Mouse (Mus musculus) lung, adult 2 months (tissue): ENCODE results near the gene Clcn5. TPM values are rescaled to one million over a fixed set of nuclear protein-coding genes. Genes with fewer than 3 reads are reported as not detected.

Source experiments
- DNase-seq: peaks from one replicate; pipeline ENCODE4 v3.0.0; 2022
- H3K4me1 ChIP-seq: fragments of 200-500 bp; 2 replicates; pipeline ENCODE4 v1.6.1; 2011; ENCODE audit warnings: low read length; ENCODE audit not compliant: control insufficient read depth, insufficient read depth
- H3K4me3 ChIP-seq: fragments of 200-500 bp; replicated peaks from 2 replicates; pipeline ENCODE3; 2011; ENCODE audit warnings: low read depth, mild to moderate bottlenecking, control low read depth, low read length; ENCODE audit errors: extremely low read depth
- CTCF ChIP-seq: fragments of 200-500 bp; IDR thresholded peaks from 2 replicates; pipeline ENCODE4 v1.5.1; 2011; ENCODE audit warnings: mild to moderate bottlenecking, low read length, control low read depth; ENCODE audit not compliant: insufficient read depth
- POLR2A ChIP-seq: fragments of 200-500 bp; IDR thresholded peaks from 2 replicates; pipeline ENCODE4 v1.6.1; 2011; ENCODE audit warnings: low read depth, mild to moderate bottlenecking, control low read depth, low read length, borderline replicate concordance; ENCODE audit errors: extremely low read depth
- whole genome bisulfite sequencing: fragments of 180-500 bp; shearing (Covaris S2); methylation state at CpG from one replicate; pipeline ENCODE4 v1.1.7; 2018; 5-methylcytosine and 5-hydroxymethylcytosine counted together
- polyA plus RNA-seq: library from polyadenylated mRNA; depleted of rRNA; stranded (reverse); fragments of >200 nt; gene quantifications from 2 replicates; pipeline ENCODE4 v1.2.3, GENCODE M21; 2012; rRNA removed

Clcn5 gene
- polyA plus RNA-seq = 2.0 and 2.9 TPM in 2 replicates

DNA sequence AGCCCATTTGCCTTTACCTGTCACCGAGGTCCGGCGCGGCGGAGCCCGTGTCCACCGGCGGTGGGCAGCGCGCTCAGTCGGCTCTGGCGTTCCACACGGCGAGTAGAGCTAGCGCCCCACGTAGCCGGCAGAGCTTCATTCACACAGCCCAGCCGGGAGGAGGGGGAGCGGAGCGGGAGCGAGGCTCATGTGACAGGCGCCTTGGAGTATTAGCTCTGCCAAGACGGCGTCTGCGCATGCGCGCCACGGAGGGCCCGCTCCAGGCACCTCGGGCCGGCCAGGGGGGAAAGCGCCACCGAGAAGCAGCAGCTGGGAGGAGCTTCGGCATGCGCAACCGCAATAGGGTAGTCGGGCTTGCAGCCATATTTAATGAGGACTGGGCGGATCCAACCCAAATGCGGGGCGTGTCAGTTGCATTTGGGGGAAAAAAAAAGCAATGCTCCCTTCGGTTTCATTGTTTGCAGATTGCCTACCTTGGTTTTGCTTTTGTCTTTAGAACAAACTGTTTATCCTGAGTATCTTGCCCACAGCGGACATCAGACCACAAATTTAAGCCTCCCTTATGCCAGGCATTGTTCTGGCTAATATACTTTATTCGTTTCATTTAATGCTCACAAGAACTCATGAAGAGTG lies at the start of gene Clcn5:
Gene Clcn5 (minus strand): TSS at position 270 of the 633 bp plus-strand sequence.
- 26% methylated on average over 43 of the region's 43 CpGs for WGBS
- H3K4me1 ChIP-seq = no peaks in the 10 kb centered on the region

DNA sequence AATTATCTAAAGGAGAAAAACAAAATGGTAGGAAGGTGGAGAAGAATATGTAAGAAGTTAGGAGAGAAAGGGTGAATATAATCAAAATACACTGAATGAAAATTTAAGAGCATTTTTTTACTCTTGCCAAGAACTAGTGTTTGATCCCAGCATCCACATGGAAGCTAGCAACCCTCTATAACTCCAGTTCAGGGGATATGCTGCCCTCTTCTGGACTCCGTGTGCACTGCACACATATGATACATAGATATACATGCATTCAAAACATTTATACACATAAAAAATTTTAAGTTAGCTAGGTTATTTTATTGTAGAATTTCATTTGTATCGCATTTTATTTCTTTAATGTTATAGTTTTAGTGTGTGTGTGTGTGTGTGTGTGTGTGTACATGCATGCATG lies 6.3 kb upstream of the Clcn5 start:
- TF ChIP-seq POLR2A (no peak), CTCF (no peak)
- no peak for DNase-seq
- no peaks in the 10 kb centered on the region for H3K4me1 ChIP-seq
- WGBS = 40% methylated on average over 2 of the region's 2 CpGs
- no peak overlapping the region for H3K4me3 ChIP-seq

More for the DNA sequence above, at the start of gene Clcn5:
- TF ChIP-seq POLR2A (peak; percentile 23; the same call in 1 of the 2 replicates), CTCF (no peak)
- peak within 1 kb of the TSS; percentile 75 for H3K4me3 ChIP-seq
- DNase-seq = peak; percentile 80

DNA sequence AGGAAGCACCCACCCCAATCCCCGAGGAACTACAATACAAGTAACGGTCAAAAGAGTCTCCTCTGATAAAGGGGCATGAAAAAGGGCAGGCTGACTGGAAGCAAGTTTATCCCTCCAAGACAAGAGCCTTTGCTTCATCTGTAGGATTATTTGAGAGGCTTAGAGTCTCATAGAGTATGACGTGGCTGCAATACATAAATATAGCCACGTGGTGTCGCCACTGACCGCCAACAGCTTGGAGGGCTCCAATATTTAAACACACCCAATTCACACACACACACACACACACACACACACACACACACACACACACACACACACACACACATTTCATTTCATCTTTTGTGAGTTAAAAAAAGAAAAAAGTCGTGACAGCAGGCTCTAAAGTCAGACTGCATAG lies 3.1 kb upstream of the Clcn5 start:
- WGBS = 20% methylated on average over 7 of the region's 7 CpGs
- TF ChIP-seq POLR2A (no peak), CTCF (peak; percentile 65)
- Histone ChIP-seq H3K4me1 (no peaks in the 10 kb centered on the region), H3K4me3 (no peak overlapping the region)
- DNase-seq = peak; percentile 45

DNA sequence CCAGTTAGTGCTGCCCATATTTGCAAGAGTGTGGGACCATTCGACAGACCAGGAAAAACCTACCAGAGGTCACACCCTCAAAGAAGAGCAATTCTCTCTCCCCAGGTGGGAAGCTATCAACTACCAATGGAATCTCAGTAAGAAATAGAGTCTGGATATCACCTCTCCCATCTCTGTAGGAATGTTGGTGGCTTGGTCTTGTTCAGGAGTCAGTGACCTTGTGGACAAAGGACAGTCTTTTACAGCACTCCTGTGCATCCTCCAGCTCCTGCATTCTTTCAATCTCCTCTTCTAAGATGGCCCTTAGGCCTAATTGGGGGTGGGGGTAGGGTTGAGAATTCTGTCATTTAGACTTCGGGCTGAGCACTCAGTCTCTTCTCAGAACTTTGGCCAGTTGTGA lies 1.4 kb upstream of the Clcn5 start:
- DNase-seq = no peak
- Histone ChIP-seq H3K4me1 (no peaks in the 10 kb centered on the region), H3K4me3 (no peak overlapping the region)
- 70% methylated on average over 2 of the region's 2 CpGs for WGBS
- no peak for TF ChIP-seq CTCF
- TF ChIP-seq POLR2A = no peak

DNA sequence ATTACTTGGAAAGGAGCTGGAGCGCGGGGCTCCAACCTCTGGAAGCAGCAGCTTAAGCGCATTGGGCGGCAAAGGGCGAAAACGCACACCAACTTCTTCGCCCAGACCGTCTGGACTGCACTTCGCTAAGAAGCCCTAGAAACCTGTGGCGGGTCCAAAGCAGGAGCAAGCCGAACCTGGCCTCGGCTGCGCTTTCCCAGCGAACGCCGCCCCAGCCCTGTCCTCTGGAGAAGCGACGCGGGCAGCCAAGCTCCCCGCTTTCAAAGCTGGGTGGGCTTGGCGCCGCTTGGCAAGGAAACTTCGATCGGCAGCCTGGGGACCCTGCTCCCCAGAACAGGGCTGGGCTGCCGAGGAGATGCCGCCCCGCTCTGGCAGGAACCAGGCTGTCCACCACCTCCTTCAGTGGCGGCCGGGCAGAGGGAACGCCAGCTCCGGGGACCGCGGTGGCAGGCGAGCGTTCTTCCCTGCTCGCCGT lies 570 bp downstream of the Clcn5 start:
- no peak for TF ChIP-seq CTCF
- no peak for TF ChIP-seq POLR2A
- DNase-seq = no peak

DNA sequence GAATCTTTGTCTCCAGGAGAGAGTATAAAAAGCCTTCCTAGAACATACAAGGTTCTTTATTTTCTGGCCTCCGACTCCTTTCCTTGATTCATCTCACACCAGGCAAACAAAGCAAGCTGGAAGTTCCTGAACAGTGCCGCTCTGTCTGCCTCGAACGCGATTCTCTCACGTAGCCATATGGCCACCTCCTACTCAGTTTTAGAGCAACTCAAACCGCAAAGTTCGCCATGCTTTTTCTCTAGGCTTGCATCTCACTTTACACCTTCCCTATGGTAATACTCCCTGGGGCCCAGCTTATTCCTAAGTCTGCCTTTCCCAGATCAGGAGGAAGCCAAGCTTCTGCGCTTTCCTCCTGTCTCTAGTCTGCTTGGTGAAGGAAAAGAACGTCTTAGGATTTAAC lies 4.0 kb downstream of the Clcn5 start:
- no peak overlapping the region for H3K4me3 ChIP-seq
- H3K4me1 ChIP-seq = no peaks in the 10 kb centered on the region
- 58% methylated on average over 10 of the region's 10 CpGs for WGBS
- DNase-seq = no peak
- no peak for TF ChIP-seq CTCF

More for the DNA sequence above, 570 bp downstream of the Clcn5 start:
- peak overlapping the region; percentile 75 for H3K4me3 ChIP-seq
- no peaks in the 10 kb centered on the region for H3K4me1 ChIP-seq
- WGBS = 29% methylated on average over 37 of the region's 37 CpGs

DNA sequence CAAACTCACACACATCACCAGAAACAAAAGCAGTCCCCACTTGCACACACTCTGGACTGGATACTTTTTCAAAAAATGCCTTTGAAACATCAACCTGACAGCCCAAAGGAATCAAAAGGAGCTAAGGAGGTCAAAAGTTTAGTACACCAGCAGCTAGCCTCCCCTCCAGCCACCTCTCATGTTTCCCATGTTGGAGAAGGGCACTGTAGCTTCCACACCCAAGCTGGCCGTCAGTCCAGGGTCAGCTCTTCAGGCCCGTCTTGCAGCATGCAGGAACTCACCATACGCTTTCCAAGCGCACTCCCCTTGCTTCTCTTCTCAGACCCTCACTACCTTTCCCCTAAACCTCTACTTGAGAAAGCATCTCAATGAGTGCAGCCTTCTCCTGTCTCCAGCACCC lies 4.5 kb downstream of the Clcn5 start:
- TF ChIP-seq POLR2A (no peak), CTCF (no peak)
- Histone ChIP-seq H3K4me1 (no peaks in the 10 kb centered on the region), H3K4me3 (no peak overlapping the region)
- WGBS = 65% methylated on average over 4 of the region's 4 CpGs
- no peak for DNase-seq

DNA sequence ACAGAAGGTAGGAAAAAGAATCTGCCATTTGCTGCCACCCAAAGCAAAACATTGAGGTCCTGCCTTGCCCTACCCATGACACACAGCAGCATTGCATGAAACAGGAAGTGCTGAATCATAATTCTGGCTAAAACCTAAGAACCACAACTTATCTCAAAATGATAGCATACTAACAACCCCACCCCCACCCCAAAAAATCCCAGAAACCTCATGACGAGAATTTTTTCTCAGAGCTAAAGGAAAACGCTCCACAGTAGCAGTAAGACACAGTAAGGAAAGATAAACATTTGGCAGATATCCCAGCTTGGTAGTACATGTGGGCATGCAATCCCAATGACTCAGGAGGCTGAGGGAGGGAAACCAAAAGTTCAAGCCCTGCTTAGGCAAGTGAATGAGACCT lies 10.9 kb downstream of the Clcn5 start:
- H3K4me1 ChIP-seq = no peaks in the 10 kb centered on the region
- no peak for DNase-seq
- no peak overlapping the region for H3K4me3 ChIP-seq
- TF ChIP-seq CTCF (no peak), POLR2A (no peak)
- WGBS = 33% methylated on average over 2 of the region's 2 CpGs

DNA sequence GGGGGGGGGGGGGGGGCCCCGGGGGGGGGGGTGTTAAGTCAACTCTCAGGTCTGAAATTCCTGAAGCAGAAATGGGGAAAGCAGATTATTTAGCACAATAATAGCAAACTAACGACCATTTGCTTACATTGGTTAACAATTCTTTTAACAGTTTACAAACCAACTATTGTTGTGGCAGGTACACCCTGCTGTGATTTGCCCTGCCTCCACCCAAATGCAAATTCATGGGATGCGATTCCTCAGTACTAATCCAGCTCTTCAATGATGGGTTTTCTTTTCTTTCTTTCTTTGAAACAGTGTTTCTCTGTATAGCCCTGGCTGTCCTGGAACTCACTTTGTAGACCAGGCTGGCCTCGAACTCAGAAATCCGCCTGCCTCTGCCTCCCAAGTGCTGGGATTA lies 12.3 kb downstream of the Clcn5 start:
- H3K4me3 ChIP-seq = no peak overlapping the region
- H3K4me1 ChIP-seq = no peaks in the 10 kb centered on the region
- TF ChIP-seq POLR2A (no peak), CTCF (no peak)
- no peak for DNase-seq
- WGBS = 52% methylated on average over 5 of the region's 5 CpGs

DNA sequence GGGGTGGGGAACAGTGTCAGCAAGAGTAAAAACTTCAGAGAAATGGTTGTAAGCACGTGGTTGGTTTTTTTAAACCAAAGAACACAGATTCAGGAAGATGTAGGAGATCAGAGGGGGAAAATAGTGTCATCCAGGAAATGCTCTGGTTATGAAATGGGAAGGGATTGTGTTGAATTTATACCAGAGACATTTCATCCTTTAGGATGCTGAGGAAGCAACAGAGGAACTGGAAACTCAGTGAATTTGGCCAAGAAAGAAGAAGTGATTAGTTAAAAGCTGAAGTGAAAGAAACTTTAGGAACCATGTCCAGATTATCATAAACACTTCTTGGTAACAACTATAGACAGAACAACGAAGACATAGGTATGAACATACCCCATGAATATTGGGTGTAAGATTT lies 26.2 kb downstream of the Clcn5 start:
- no peak for DNase-seq
- Histone ChIP-seq H3K4me1 (no peaks in the 10 kb centered on the region), H3K4me3 (no peak overlapping the region)
- TF ChIP-seq POLR2A = no peak
- no peak for TF ChIP-seq CTCF
- WGBS = 48% methylated on average over 2 of the region's 2 CpGs
